Mouse (Mus musculus): ENCODE results near the gene Csdc2. TPM values are rescaled to one million over a fixed set of nuclear protein-coding genes. Genes with fewer than 3 reads are reported as not detected.
A peak's percentile ranks its signal among the peaks of the same experiment; 100 is the strongest.

Gene Csdc2
- polyA plus RNA-seq, 1 experiment: 6.8 TPM

DNA sequence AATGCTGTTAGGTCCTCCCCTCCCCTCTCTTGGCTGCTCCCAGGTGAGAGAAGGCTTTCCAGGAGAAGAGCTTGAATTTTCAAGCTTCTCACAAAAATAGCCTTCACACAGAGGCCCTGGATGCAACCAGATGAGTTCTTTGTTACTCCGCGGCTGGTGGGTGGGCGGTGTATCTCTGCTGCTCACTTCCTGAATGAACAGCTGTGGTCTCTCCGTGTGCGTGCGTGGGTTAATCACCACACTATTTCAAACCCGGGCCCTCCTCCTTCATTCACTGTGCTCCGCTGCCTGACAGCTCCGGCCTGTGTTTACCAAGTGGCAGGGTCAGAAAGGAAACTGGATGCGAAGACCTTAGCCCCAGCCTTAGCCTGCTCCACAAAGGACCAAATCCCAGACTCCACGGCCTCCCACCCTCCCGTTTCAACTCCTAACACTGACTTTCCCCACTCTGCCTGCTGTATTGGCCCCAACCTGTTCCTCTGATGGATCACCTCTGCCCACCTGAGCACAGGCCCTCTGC lies 3.5 kb upstream of the Csdc2 start:
- peak; percentile 53 for DNase-seq
- Histone ChIP-seq H3K4me1 (replicated peaks; ENCODE audit: control insufficient read depth, insufficient read depth, low read length) (peaks cover 16% of the 10 kb centered on the region), H3K4me3 (ENCODE audit: control insufficient read depth, insufficient read depth, low read length) (no peak overlapping the region), H3K36me3 (ENCODE audit: control insufficient read depth, insufficient read depth, low read length) (no peaks in the 10 kb centered on the region), H3K27me3 (ENCODE audit: control insufficient read depth, insufficient read depth, low read length) (no peaks in the 10 kb centered on the region), H3K27ac (ENCODE audit: control insufficient read depth, insufficient read depth, low read length) (no peak overlapping the region)
- TF ChIP-seq POLR2A (IDR thresholded peaks at IDR 0.05; ENCODE audit: control insufficient read depth, extremely low read depth, insufficient read depth, low read length, poor library complexity) (no peak), CTCF (IDR thresholded peaks at IDR 0.05; ENCODE audit: borderline replicate concordance, control insufficient read depth, extremely low read depth, insufficient read depth, low read length, poor library complexity) (no peak)
- 14% methylated on average over 12 of the region's 12 CpGs for WGBS

DNA sequence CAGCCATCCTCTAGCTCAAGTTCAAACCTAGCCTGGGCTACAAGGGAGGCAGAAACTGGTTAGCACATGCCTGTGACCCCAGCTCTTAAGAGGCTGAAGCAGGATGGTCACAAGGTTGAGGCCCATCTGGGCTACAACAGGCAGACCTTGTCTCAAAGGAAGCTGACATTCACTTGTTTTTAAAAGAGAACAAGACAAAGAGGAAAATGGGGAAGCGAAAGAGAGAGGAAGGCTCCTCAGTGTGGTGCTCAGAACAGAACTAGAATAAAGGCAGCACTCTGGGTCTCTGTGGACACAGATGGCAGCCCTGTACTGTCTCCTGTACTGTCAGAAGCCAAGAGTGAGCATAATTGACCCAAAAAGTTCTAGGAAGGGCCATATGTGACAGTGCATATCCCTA lies 2.6 kb upstream of the Csdc2 start:
- DNase-seq: no peak
- H3K27me3 ChIP-seq (ENCODE audit: control insufficient read depth, insufficient read depth, low read length): no peaks in the 10 kb centered on the region
- TF ChIP-seq POLR2A (IDR thresholded peaks at IDR 0.05; ENCODE audit: control insufficient read depth, extremely low read depth, insufficient read depth, low read length, poor library complexity) (no peak), CTCF (IDR thresholded peaks at IDR 0.05; ENCODE audit: borderline replicate concordance, control insufficient read depth, extremely low read depth, insufficient read depth, low read length, poor library complexity) (no peak)
- H3K4me1 ChIP-seq (replicated peaks; ENCODE audit: control insufficient read depth, insufficient read depth, low read length): peaks cover 16% of the 10 kb centered on the region
- whole genome bisulfite sequencing: 91% methylated on average over 1 of the region's 1 CpGs
- no peak overlapping the region for H3K27ac ChIP-seq (ENCODE audit: control insufficient read depth, insufficient read depth, low read length)
- H3K4me3 ChIP-seq (ENCODE audit: control insufficient read depth, insufficient read depth, low read length): no peak overlapping the region
- H3K36me3 ChIP-seq (ENCODE audit: control insufficient read depth, insufficient read depth, low read length): no peaks in the 10 kb centered on the region

DNA sequence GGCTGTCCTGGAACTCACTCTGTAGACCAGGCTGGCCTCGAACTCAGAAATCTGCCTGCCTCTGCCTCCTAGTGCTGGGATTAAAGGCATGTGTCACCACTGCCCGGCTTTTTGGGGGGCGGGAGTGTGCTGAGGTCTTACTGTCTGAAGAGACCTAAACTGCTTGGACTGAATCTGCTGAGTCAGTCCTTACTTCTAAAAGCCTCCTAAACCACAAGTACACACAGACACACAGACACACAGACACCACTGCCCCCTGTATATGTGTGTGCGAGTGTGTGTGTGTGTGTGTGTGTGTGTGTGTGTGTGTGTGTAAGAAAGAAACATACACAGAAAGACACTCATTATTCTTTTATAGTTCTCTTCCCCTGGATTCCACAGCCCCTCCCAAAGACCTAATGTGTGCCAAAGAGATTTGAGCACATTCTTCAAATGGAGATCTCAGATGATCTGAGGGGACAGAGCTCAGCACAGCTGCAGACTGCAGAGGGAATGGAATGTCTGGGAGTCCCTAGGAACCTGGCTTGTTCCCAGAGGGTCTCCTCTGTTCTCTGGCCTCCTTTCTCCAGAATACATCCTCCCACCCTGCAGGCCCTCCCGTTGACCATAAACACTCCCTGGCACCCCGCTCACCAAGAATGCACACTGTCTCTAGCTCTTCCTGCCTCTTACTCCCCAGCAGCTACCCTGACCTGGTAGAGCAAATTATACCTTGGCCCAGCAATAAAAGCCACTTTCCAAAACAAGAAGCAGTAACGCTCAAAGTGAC lies 506 bp upstream of the Csdc2 start:
- peaks cover 16% of the 10 kb centered on the region for H3K4me1 ChIP-seq (replicated peaks; ENCODE audit: control insufficient read depth, insufficient read depth, low read length)
- no peak overlapping the region for H3K27ac ChIP-seq (ENCODE audit: control insufficient read depth, insufficient read depth, low read length)
- H3K36me3 ChIP-seq (ENCODE audit: control insufficient read depth, insufficient read depth, low read length): no peaks in the 10 kb centered on the region
- no peak overlapping the region for H3K4me3 ChIP-seq (ENCODE audit: control insufficient read depth, insufficient read depth, low read length)
- no peaks in the 10 kb centered on the region for H3K27me3 ChIP-seq (ENCODE audit: control insufficient read depth, insufficient read depth, low read length)
- no peak for DNase-seq
- TF ChIP-seq POLR2A (IDR thresholded peaks at IDR 0.05; ENCODE audit: control insufficient read depth, extremely low read depth, insufficient read depth, low read length, poor library complexity): no peak
- no peak for TF ChIP-seq CTCF (IDR thresholded peaks at IDR 0.05; ENCODE audit: borderline replicate concordance, control insufficient read depth, extremely low read depth, insufficient read depth, low read length, poor library complexity)
- whole genome bisulfite sequencing: 75% methylated on average over 7 of the region's 7 CpGs

DNA sequence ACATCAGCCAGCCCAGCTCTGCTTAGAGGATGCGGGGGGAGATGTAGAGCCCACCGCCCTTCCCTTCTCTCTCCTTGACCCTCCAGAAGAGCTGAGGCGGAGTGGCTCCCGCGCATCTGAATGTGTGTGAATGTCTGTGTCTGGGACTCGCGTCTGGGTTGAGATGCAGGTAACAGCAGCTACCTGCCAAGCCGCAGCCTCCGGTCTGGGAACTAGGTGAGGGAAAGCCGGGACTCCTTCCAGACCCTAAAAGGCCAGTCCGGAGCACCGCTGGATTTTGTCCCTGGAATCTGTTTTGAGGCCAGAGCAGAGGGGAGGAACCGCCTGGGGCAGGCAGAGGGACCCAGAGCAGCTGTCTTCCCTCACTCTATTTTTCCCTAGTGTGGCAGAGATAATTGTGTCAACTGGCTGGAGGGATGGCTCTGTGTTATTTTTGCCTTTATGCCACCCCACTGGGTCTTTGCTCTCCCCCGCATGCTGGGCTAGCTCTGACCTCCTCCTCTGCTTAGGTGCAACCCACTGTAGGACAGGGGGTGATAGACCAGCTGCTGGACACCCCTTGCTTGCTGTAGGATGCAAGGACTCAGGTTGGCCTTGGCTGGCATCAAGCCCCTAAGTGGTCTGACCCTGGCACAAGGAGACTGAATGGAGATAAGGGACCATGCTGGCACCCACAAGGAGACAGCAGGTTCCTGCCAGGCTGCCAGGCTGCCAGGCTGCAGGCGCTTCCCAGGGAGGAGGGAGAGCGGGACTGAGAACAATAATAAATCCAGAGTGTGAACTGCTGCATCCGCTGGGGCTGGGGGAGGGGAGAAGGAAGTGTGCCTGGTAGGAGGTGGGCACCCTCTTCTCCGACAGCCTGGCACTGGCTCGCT lies 776 bp downstream of the Csdc2 start:
- Histone ChIP-seq H3K27me3 (ENCODE audit: control insufficient read depth, insufficient read depth, low read length) (no peaks in the 10 kb centered on the region), H3K4me1 (replicated peaks; ENCODE audit: control insufficient read depth, insufficient read depth, low read length) (peaks cover 16% of the 10 kb centered on the region), H3K27ac (ENCODE audit: control insufficient read depth, insufficient read depth, low read length) (no peak overlapping the region), H3K4me3 (ENCODE audit: control insufficient read depth, insufficient read depth, low read length) (no peak overlapping the region), H3K36me3 (ENCODE audit: control insufficient read depth, insufficient read depth, low read length) (no peaks in the 10 kb centered on the region)
- WGBS: 69% methylated on average over 19 of the region's 19 CpGs
- no peak for DNase-seq
- no peak for TF ChIP-seq POLR2A (IDR thresholded peaks at IDR 0.05; ENCODE audit: control insufficient read depth, extremely low read depth, insufficient read depth, low read length, poor library complexity)
- no peak for TF ChIP-seq CTCF (IDR thresholded peaks at IDR 0.05; ENCODE audit: borderline replicate concordance, control insufficient read depth, extremely low read depth, insufficient read depth, low read length, poor library complexity)

DNA sequence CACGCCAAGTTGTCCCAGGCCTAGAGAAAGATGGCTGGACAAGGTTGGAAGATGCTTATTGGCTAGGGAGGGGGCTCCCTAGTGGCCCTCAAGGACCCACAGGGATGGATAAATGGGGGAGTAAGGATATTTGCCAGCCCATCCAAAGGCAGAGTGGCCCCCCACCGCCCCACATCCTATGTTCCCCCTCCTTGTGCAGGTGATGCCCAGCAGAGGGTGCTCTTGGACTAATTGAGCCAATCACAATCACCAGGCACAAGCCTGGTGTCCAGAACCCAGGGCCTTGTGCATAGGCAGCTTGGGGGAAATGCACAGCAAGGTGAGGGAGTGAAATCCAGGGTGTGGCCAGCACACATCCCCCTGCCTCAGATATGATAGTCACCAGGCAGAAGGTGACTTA lies 1.7 kb downstream of the Csdc2 start:
- TF ChIP-seq POLR2A (IDR thresholded peaks at IDR 0.05; ENCODE audit: control insufficient read depth, extremely low read depth, insufficient read depth, low read length, poor library complexity) (no peak), CTCF (IDR thresholded peaks at IDR 0.05; ENCODE audit: borderline replicate concordance, control insufficient read depth, extremely low read depth, insufficient read depth, low read length, poor library complexity) (peak; percentile 69; the same call in 1 of the 2 replicates)
- Histone ChIP-seq H3K27ac (ENCODE audit: control insufficient read depth, insufficient read depth, low read length) (no peak overlapping the region), H3K4me1 (replicated peaks; ENCODE audit: control insufficient read depth, insufficient read depth, low read length) (peaks cover 7% of the 10 kb centered on the region), H3K4me3 (ENCODE audit: control insufficient read depth, insufficient read depth, low read length) (no peak overlapping the region), H3K27me3 (ENCODE audit: control insufficient read depth, insufficient read depth, low read length) (no peaks in the 10 kb centered on the region), H3K36me3 (ENCODE audit: control insufficient read depth, insufficient read depth, low read length) (no peaks in the 10 kb centered on the region)
- 55% methylated on average over 2 of the region's 2 CpGs for WGBS
- peak; percentile 26 for DNase-seq

DNA sequence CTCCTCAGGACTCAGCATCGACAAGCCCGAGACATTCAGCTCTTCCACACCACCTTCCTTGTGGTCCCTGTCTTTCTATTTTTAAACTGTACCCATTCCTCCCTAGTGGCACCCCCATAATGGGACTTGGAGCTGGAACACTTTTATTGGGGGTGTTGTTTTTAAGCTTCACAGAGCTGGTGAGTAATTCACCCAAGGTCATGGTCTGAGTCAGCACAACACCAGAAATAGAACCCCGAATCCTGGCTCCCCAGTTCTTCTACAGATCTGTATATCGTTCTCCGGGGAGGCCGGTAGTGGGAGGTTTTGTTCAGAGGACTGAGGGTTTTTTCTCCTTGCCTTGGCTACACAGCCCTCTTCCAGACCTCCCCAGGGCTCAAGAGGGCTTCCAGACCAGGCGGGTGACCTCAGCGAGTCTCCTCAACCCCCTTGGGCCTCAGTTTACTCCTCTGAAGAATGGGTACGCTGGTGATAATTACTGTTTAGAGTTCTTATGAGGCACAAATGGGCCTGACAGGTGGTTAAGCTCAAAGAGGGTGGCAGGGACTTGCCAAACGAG lies 2.7 kb downstream of the Csdc2 start:
- Histone ChIP-seq H3K4me3 (ENCODE audit: control insufficient read depth, insufficient read depth, low read length) (no peak overlapping the region), H3K27ac (ENCODE audit: control insufficient read depth, insufficient read depth, low read length) (no peak overlapping the region), H3K4me1 (replicated peaks; ENCODE audit: control insufficient read depth, insufficient read depth, low read length) (peaks cover 4% of the 10 kb centered on the region), H3K27me3 (ENCODE audit: control insufficient read depth, insufficient read depth, low read length) (no peaks in the 10 kb centered on the region), H3K36me3 (ENCODE audit: control insufficient read depth, insufficient read depth, low read length) (no peaks in the 10 kb centered on the region)
- no peak for DNase-seq
- WGBS: 96% methylated on average over 10 of the region's 10 CpGs
- TF ChIP-seq POLR2A (IDR thresholded peaks at IDR 0.05; ENCODE audit: control insufficient read depth, extremely low read depth, insufficient read depth, low read length, poor library complexity) (no peak), CTCF (IDR thresholded peaks at IDR 0.05; ENCODE audit: borderline replicate concordance, control insufficient read depth, extremely low read depth, insufficient read depth, low read length, poor library complexity) (no peak)
